Mouse (Mus musculus): Measurements from ENCODE around the gene Myh11.
A peak's percentile ranks its signal among the peaks of the same experiment; 100 is the strongest.
"Not testable (repeated sequence)": the region's sequence is repeated elsewhere in the genome, so short reads cannot be mapped to it uniquely, and the experiment has no call there.

Gene Myh11

DNA sequence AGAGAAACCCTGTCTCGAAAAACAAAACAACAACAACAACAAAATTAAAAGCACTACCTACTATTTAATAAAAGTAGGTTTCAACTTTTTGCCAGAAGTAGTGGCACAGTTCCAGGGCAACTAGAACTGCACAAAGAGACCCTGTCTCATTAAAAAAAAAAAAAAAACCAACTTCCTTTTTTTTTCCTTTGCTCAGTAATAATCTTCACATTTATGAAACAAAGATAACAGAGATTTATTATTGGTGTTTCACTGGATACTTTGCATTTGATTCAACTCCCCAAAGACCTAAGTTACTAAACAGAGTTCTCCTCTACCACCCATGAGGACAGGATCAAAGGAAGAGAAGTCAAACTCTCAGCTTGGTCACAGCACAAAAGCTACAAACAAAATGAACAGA is 130.2 kb downstream of the Myh11 start:
- no peak for DNase-seq

DNA sequence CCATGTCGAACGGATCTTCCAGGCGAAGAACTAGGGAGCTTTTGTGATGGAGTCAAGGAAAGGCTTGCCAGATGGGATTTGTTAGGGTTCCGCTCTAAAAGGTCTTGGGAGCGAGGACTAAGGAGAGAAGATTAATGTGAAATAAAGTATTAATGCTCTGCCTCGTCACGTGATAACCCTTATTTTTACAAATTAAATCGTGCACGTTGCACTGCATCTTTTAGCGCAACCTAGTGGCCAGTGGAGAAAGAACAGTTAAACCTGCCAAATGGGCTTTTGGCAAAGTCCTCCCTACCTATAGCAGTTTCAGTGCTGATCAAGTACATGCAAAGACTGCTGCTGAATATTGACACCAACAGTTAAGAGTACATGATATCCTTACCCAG is 131.4 kb downstream of the Myh11 start:
- DNase-seq, result peak; percentile 77

DNA sequence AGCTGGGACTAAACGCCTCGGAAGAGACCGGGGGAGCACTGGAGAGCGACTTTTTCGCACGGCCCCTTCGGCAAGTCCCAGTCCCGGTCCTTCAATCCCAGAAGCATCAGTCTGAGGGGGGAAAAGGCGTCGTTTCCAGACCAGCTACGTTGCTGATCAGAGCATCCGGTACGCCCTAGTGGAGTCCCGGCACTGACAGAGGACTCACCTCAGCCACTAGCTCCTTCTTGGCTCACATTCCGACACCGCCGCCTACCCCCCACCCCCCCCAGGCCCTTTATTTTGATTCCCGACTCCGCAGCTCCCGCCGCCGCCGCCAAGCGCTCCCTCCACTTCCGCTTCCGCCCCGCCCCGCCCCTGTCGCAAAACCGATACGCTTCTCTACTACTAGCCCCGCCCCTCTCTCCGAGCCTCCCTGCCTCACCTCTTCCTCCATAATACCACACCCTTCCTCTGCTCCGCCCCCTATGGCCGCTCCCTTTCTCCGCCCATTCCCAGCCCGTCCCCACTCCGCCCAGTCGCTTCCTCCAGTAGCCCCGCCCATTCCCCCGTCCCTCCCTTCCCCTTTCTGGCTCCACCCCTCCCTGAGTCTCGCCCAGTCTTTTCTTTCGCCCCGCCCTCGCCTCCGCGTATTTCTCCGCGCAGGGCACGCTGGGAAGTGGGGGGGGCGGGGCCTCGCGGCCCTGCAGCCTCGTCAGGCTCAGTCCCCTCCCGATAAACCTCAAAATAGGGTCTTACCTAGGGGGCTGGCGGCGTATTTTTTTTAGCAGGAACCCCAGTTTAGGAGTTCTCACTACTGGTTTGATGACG is 132.0 kb downstream of the Myh11 start:
- DNase-seq, result peak; percentile 99

DNA sequence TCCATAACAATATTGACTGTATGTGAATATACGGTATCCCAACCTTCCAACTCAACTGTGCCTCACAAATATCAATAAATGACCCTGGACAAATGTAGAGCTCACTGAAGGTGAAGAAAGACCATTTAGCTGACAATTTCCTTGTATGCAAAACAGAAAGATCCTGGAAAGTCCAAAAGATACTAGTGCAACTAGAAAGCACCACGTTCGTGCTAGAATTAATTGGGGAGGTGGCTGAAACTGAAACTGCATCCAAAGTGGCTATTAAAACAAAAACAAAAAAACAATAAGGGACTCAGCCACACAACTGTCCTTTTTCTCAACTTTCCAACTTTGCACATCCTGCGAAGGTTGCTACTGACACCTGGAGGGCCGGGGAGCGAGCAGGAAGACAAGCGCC is 132.6 kb downstream of the Myh11 start:
- no peak for DNase-seq

DNA sequence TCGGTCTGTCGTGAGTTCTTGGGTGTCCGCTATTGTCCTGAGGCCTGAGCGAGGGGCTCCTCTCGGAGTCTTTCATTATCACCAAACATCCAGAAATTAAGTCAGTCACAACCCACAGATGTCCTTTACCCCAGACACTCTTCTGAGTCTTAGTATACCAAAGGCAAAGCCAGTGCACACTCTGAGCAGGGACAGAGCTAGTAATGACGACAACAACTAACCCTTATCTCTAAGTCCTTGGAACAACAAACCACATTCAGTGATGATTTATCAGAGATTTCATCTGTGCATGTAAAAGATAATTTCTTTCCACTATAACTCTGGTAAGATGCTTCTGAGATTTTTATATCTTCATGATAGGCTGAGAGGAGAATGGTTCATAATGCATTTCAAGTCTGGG is 134.9 kb downstream of the Myh11 start:
- no peak for DNase-seq

DNA sequence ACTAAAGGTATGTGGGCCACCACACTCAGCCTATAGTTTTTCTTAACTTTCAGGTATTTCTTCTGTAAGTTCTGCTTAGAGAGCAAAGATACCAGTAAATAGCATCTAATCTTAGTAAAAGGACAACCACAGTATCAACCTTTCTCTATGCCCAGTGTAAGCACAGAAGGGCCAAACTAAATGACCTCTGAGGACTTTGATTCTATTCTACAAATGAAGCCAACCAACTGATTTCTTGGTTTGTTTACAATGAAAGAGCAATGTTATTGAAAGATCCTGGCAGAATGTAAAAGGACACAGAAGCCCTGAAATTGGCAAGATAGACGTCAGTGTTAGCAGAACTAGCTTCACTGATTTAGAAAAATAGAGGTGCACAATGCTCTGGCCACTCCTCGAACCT is 135.5 kb downstream of the Myh11 start:
- DNase-seq, result not testable (repeated sequence)

DNA sequence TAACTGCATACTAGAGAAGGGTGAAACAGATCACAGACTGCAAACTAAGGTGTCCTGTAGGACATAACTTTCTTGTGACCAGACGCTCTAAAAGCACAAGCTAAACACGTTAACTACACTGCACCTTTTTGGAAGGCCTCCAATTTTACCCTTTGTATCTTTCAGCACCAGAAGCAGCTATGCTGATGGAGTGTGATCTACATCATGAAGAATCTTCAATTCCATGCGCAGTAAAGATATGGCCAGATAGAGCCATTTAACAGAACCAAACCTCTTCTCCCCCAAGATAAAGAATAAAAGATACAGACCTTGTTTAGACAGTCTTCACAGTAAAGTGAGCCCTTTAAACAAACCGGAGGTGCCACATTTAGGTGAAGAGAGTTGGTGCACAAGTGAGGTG is 139.5 kb downstream of the Myh11 start:
- DNase-seq, result no peak

DNA sequence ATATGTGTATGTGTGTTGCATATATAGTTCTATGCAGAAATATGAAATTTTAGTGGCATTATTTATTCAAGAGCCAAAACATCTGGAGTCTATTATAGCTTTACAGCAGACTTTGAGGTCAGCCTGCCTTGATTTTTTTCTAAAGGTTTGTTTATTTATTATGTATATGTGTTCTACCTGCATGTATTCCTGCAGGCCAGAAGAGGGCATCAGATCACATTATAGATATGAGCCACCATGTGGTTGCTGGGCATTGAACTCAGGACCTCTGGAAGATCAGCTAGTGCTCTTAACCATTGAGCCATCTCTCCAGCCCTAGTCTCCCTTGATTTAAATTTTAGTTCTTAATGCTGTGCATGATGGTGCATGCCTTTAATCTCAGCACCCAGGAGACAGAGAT is 143.5 kb downstream of the Myh11 start:
- no peak for DNase-seq

All from cerebellum, adult 11 months (tissue).